Mouse (Mus musculus): Measurements from ENCODE around the gene Srgap1. TPM values are rescaled to one million over a fixed set of nuclear protein-coding genes. Genes with fewer than 3 reads are reported as not detected.

Srgap1 gene
- total RNA-seq, 2 experiments from 2014 or later, result 7.6 to 11.7 TPM

DNA sequence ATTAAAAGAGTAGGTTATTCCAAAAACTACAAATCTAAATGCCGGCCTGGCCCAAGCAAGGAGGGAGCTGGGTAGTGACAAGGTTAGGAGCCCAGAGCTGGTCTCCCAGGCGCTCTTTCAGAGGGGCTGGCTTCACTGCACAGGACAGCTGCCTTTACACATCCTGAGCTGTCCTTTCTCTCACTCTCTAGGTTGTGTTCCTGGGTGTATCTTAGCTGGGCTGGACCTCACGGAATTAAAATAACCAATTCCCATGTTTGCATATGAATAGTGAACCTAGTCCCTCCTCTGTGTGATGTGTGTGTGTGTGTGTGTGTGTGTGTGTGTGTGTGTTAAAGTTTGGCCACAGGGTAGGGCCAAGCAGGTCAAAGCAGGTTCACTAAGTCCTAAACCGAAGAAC lies 2.2 kb downstream of the Srgap1 start:
- Histone ChIP-seq H3K27ac (no peak overlapping the region), H3K4me3 (no peak overlapping the region)
- intact Hi-C loops (cut with DNase I), result loop anchor here (5.0 kb wide), 2 partner anchors 88 to 418 kb away; partner anchors contain the start of gene Xpot
- TF ChIP-seq CTCF (IDR thresholded peaks at IDR 0.05), result no peak
- DNase-seq (ENCODE audit: extremely low spot score in 1 of 2, low spot score in 2 of 2), result no peak

DNA sequence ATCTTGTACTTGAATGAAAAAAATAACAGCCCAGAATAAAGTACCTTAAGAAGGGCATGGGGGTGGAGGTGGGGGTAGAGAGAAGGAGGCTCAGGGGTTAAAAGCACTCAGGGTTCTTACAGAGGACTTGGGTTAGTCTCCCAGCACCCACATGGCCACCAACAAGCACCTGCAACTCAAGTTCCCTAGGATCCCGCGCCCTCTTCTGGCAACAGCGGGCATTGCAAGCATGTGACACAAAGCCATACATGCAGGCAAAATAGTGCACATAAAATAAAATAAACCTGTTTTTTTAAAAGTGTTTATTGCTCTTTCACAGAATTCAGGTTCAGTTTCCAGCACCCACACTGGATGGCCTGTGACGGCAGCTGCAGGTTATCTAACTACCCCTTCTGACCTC lies 6.7 kb downstream of the Srgap1 start:
- intact Hi-C loops (cut with DNase I), result no loop called here
- no peak for DNase-seq (ENCODE audit: extremely low spot score in 1 of 2, low spot score in 2 of 2)
- Histone ChIP-seq H3K27ac (no peak overlapping the region), H3K4me3 (no peak overlapping the region)
- TF ChIP-seq CTCF (IDR thresholded peaks at IDR 0.05), result peak; percentile 51

DNA sequence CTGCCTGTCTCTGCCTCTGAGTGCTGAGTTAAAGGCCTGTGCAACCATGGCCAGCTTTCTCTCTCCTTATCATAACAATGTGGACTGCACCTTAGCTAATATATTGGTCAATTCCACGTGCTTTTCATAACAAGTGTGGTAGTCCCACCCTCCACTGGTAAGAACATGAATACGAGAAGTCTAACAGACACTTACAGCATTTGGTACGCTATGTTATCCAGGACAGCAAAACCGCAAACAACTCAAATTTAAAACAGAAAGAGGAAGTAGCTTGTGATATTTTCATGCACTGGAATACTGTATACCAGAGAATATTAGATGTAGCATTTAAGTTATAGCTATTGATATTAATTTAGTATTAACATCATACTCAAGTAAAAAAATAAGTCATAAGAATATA lies 7.5 kb downstream of the Srgap1 start:
- DNase-seq (ENCODE audit: extremely low spot score in 1 of 2, low spot score in 2 of 2), result no peak
- intact Hi-C loops (cut with DNase I), result no loop called here
- Histone ChIP-seq H3K27ac (no peak overlapping the region), H3K4me3 (no peak overlapping the region)
- TF ChIP-seq CTCF (IDR thresholded peaks at IDR 0.05), result no peak

DNA sequence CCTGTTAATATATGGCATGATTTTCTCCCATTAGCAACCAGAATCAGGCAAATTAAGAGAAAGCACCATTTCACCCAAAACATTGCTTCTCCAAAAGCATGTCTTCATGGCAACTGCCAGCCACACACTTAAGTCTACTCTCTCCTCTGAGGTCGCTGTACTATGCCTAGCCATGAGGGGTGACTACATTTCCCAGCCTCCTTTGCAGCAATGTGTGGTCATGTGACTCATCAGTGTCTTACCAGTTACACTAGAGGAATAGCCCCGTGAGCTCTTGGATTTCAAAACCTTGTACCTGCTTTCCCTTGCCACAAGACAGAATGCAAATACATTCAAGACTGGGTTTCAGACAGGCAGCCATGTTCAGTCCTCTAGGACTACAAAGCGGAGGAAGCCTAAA lies 8.6 kb downstream of the Srgap1 start:
- intact Hi-C loops (cut with DNase I), result no loop called here
- H3K4me3 ChIP-seq, result no peak overlapping the region

DNA sequence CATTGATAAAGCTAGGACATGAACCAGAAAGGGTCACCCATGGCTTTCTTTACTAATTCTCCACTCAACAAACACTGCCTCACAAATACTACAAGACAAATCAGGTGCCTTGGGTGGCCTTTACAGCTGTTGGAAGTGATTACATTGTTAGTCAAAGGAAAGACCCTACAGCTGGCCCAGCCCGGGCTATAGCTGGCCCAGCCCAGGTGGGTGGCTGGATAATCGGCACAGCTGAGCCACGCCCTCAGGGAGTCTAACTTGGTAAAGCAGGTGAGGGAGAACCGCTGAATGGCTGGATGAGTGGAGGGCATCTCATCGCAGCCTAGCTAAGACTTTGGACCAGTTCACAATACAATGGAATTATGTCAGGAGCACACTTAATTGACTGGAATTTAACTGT lies 13.8 kb downstream of the Srgap1 start:
- no peak for DNase-seq (ENCODE audit: extremely low spot score in 1 of 2, low spot score in 2 of 2)
- H3K4me3 ChIP-seq, result no peak overlapping the region
- no peak overlapping the region for H3K27ac ChIP-seq
- no peak for TF ChIP-seq CTCF (IDR thresholded peaks at IDR 0.05)
- intact Hi-C loops (cut with DNase I), result no loop called here

More for the DNA sequence above, 8.6 kb downstream of the Srgap1 start:
- no peak for TF ChIP-seq CTCF (IDR thresholded peaks at IDR 0.05)
- DNase-seq (ENCODE audit: extremely low spot score in 1 of 2, low spot score in 2 of 2), result no peak
- no peak overlapping the region for H3K27ac ChIP-seq

DNA sequence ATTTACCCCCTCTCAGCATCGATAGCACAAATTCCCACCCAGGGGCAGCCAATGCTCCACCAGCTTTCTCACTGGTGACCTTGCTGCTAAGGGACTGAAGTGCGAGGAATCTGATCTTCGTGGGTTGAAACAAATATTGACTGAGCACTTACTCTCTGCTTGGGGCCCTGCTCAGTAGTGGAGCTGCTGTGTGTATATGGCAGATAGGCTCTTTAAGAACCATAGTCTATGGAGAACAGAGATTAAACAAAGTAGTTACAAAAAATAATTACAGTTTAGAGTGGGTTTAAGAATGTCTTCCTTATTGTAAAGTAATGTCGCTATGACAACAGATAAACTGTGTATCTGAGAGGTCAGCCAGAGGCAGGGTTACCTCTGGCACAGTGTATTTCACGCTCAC lies 16.7 kb downstream of the Srgap1 start:
- Histone ChIP-seq H3K4me3 (no peak overlapping the region), H3K27ac (no peak overlapping the region)
- TF ChIP-seq CTCF (IDR thresholded peaks at IDR 0.05), result no peak
- intact Hi-C loops (cut with DNase I), result no loop called here
- DNase-seq (ENCODE audit: extremely low spot score in 1 of 2, low spot score in 2 of 2), result no peak

DNA sequence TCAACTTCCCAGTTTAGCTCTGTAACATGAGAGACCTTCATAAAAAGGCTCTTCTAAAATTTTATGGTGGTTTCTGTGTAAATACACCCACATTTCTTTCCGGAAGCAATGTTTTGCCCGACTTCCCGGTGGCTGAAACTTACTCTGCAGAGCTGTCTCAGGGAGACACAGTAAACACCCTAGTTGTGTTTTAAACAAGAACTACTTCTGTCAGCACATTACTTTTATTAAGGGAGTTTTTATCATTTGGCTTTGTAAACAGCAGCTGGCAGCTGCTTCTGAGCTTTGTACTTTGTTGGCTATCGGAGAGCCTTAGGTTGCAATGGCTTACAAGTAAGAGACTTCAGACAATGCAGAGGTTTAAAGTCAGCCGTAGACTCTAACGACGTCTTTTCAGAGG lies 17.4 kb downstream of the Srgap1 start:
- TF ChIP-seq CTCF (IDR thresholded peaks at IDR 0.05), result no peak
- intact Hi-C loops (cut with DNase I), result no loop called here
- no peak overlapping the region for H3K27ac ChIP-seq
- peak overlapping the region; percentile 17; the same call in 1 of the 2 replicates for H3K4me3 ChIP-seq
- no peak for DNase-seq (ENCODE audit: extremely low spot score in 1 of 2, low spot score in 2 of 2)

DNA sequence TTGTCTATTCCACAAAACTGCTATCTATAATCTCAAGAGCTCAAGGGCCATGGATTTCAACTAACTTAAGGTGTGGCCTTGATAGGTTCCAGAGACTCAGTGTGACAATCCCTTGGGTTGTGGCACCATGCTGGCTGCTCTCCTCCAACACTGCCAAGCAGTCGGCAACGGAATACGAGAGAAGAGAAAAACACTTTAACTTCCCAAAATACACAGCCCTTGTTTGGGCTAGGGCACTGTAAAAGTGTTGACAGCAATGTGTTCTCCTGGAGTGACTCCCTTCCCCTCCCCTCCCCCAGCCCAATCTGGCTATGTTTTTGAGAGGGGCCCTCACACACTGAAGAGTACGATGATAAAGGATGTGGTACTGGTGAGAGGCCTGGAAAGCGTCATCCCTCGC lies 21.9 kb downstream of the Srgap1 start:
- intact Hi-C loops (cut with DNase I), result no loop called here
- Histone ChIP-seq H3K27ac (no peak overlapping the region), H3K4me3 (no peak overlapping the region)
- no peak for TF ChIP-seq CTCF (IDR thresholded peaks at IDR 0.05)
- no peak for DNase-seq (ENCODE audit: extremely low spot score in 1 of 2, low spot score in 2 of 2)

DNA sequence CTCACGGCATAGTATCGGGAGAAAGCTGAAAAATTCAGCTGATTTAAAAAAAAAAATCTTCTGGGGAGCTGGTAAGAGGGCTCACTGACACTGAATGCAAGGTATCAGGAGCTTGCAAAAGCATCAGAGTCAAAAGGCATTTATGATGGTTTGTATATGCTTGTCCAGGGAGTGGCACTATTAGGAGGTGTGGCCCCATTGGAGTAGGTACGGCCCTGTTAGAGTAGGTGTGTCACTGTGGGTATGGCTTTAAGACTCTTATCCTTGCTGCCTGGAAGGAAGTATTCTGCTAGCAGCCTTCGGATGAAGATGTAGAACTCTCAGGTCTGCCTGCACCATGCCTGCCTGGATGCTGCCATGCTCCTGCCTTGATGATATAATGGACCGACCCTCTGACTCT lies 26.2 kb downstream of the Srgap1 start:
- TF ChIP-seq CTCF (IDR thresholded peaks at IDR 0.05), result no peak
- H3K4me3 ChIP-seq, result no peak overlapping the region
- H3K27ac ChIP-seq, result no peak overlapping the region
- intact Hi-C loops (cut with DNase I), result no loop called here
- DNase-seq (ENCODE audit: extremely low spot score in 1 of 2, low spot score in 2 of 2), result no peak

DNA sequence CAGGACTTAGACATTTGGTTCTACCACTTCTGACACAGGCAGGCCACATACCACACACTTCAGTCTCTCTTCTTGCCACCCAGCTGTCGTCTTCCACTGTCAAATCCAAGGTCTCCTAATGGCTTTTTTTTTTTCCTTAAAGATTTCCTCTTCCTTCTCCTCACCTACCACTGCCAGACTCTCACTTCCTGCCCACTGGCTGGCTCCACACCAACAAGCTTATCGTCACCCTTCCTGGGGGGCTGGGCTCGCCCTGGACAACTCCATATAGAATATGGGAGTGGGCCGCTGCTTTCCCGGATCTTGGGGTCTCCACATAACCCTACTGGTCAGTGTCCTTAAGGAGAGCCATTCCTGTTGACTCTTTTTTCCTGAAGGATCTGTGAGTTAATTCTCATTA lies 26.9 kb downstream of the Srgap1 start:
- no peak overlapping the region for H3K27ac ChIP-seq
- intact Hi-C loops (cut with DNase I), result no loop called here

DNA sequence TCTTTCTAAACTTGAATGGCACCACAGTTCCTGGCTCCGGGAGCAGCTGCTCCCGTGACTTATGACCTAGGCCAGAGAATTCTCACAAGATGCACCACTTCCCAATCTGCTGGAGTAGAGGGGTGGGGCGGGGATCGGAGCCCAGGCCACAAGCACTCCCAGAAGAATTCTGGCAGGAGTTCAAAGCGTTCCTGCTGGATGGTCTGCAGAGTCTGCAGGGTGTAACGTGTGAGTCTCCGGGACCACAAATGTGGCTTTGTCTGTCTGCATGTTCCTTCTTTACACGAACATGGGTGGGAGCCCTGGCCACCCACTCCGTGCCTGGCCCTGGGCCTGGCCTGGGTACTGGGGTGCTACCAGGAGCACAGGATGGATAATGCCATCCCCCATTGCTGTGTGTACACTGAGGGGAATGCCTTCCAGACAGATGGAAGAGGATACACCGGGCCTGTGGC lies 28.5 kb downstream of the Srgap1 start:
- no peak overlapping the region for H3K4me3 ChIP-seq
- TF ChIP-seq CTCF (IDR thresholded peaks at IDR 0.05), result no peak
- no peak for DNase-seq (ENCODE audit: extremely low spot score in 1 of 2, low spot score in 2 of 2)
- H3K27ac ChIP-seq, result no peak overlapping the region
- intact Hi-C loops (cut with DNase I), result no loop called here

More for the DNA sequence above, 26.9 kb downstream of the Srgap1 start:
- no peak for TF ChIP-seq CTCF (IDR thresholded peaks at IDR 0.05)
- DNase-seq (ENCODE audit: extremely low spot score in 1 of 2, low spot score in 2 of 2), result no peak
- H3K4me3 ChIP-seq, result no peak overlapping the region

DNA sequence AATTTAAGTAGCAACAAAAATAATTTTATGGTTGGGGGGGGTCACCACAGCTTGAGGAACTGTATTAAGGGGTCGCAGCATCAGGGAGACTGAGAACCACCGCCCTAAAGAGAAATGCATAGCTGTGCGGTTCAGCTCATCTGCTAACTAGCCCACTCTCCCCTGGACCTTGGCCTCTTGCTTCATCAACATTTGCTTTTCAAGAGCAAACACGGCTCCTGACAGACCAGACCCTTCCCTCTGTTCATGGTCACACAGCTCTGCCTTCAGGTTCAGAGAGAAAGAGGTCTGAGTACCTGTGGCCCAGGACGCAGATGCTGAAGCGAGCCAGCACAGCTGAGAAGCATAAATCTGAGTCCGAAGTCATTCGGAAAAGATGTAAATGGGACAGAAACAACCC lies 29.4 kb downstream of the Srgap1 start:
- DNase-seq (ENCODE audit: extremely low spot score in 1 of 2, low spot score in 2 of 2), result no peak
- Histone ChIP-seq H3K27ac (no peak overlapping the region), H3K4me3 (no peak overlapping the region)
- intact Hi-C loops (cut with DNase I), result no loop called here
- no peak for TF ChIP-seq CTCF (IDR thresholded peaks at IDR 0.05)

DNA sequence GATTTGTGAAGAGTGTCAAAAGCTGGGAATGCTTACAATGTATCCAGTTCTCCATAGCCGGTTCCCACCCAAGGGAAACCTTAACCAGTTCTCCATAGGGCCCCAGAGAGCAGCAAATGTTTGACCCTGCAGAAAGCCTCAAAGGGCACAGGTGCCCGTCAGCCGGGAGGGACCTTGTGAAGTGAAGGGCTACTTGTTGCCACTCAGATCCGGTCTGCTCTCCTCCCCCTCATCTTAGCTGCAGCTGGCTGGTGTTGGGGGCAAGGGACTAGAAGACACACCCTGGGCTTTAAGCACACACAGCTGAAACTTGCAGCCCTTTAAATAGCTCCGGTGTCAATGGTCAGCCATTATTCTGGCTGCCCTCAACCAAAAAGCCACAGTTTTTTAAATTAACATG lies 30.1 kb downstream of the Srgap1 start:
- DNase-seq (ENCODE audit: extremely low spot score in 1 of 2, low spot score in 2 of 2), result no peak
- intact Hi-C loops (cut with DNase I), result no loop called here
- Histone ChIP-seq H3K4me3 (no peak overlapping the region), H3K27ac (no peak overlapping the region)
- no peak for TF ChIP-seq CTCF (IDR thresholded peaks at IDR 0.05)

DNA sequence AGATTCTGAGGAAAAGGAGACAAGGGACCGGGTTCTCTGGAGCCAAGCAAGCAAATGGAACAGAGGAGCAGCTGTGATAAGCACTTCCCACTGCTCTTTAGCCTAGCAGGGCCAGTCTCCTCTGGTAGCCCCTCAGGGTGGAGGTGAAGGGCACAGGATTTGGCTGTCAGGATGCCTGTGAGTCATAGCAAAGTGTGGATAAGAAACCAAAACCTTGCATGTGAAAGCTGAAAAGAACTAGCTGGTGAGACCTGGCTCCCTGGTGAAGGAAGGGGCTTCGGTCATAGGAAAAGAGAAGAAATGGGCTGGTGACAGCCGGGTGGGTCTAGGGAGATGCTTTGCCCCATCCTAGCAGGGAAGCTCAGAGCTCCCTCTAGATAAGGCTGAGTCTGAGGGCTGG lies 30.5 kb downstream of the Srgap1 start:
- TF ChIP-seq CTCF (IDR thresholded peaks at IDR 0.05), result no peak
- no peak for DNase-seq (ENCODE audit: extremely low spot score in 1 of 2, low spot score in 2 of 2)
- no peak overlapping the region for H3K4me3 ChIP-seq
- intact Hi-C loops (cut with DNase I), result no loop called here
- no peak overlapping the region for H3K27ac ChIP-seq
